Mouse (Mus musculus) neural tube, embryonic 11.5 days (tissue): ENCODE measurements around the gene Fut8. TPM values are rescaled to one million over a fixed set of nuclear protein-coding genes. Genes with fewer than 3 reads are reported as not detected.

Experiments
- ATAC-seq: fragments of 200-750 bp; cut with Nextera tagmentation; 2 replicates; pipeline ENCODE4 v1.8.0; 2017; ENCODE audit warnings: moderate number of reproducible peaks, mild to moderate bottlenecking, moderate TSS enrichment, moderate library complexity; ENCODE audit not compliant: insufficient read depth, low FRiP score, low TSS enrichment
- DNase-seq: peaks from one replicate; pipeline ENCODE4 v3.0.0-alpha.2; 2015; ENCODE audit warnings: low spot score
- H3K27ac ChIP-seq: fragments of 300-500 bp; sonication (generic); 2 replicates; pipeline ENCODE4 v1.5.1; 2014; ENCODE audit warnings: low read depth, mild to moderate bottlenecking, low read length
- H3K27me3 ChIP-seq: fragments of 300-500 bp; sonication (generic); 2 replicates; pipeline ENCODE4 v1.6.1; 2014; ENCODE audit warnings: mild to moderate bottlenecking, low read length, mixed read lengths; ENCODE audit not compliant: control insufficient read depth, insufficient read depth
- H3K36me3 ChIP-seq: fragments of 300-500 bp; sonication (generic); 2 replicates; pipeline ENCODE4 v1.6.1; 2014; ENCODE audit warnings: mild to moderate bottlenecking, low read length, moderate library complexity, mixed read lengths; ENCODE audit not compliant: control insufficient read depth, insufficient read depth
- H3K4me1 ChIP-seq: fragments of 300-500 bp; sonication (generic); 2 replicates; pipeline ENCODE4 v1.6.1; 2014; ENCODE audit warnings: low read length, mixed read lengths; ENCODE audit not compliant: control insufficient read depth, insufficient read depth
- H3K4me2 ChIP-seq: fragments of 300-500 bp; sonication (generic); 2 replicates; pipeline ENCODE4 v1.6.1; 2014; ENCODE audit warnings: low read depth, mild to moderate bottlenecking, moderate library complexity
- H3K4me3 ChIP-seq: fragments of 300-500 bp; sonication (generic); 2 replicates; pipeline ENCODE4 v1.5.1; 2014; ENCODE audit warnings: low read depth, low read length
- H3K9ac ChIP-seq: fragments of 300-500 bp; sonication (generic); 2 replicates; pipeline ENCODE4 v1.6.1; 2014; ENCODE audit warnings: mild to moderate bottlenecking, low read length
- H3K9me3 ChIP-seq: fragments of 300-500 bp; sonication (generic); 2 replicates; pipeline ENCODE4 v1.6.1; 2016; ENCODE audit warnings: low read length; ENCODE audit not compliant: control insufficient read depth
- WGBS: fragments of 180-500 bp; shearing (Covaris S2); extraction: QIAGEN DNeasy Blood & Tissue Kit; methylation state at CpG from one replicate; pipeline ENCODE4 v1.1.7; 2014; 5-methylcytosine and 5-hydroxymethylcytosine counted together
- polyA plus RNA-seq: library from polyadenylated mRNA; unstranded; fragments of >200 nt; fragmentation: Nextera tagmentation; extraction: Ambion mirVana; gene quantifications from 2 replicates; pipeline ENCODE4 v1.2.1, GENCODE M21; 2014

Gene Fut8
- polyA plus RNA-seq, 1 experiment from 2014 or later, result 36.7 TPM

DNA sequence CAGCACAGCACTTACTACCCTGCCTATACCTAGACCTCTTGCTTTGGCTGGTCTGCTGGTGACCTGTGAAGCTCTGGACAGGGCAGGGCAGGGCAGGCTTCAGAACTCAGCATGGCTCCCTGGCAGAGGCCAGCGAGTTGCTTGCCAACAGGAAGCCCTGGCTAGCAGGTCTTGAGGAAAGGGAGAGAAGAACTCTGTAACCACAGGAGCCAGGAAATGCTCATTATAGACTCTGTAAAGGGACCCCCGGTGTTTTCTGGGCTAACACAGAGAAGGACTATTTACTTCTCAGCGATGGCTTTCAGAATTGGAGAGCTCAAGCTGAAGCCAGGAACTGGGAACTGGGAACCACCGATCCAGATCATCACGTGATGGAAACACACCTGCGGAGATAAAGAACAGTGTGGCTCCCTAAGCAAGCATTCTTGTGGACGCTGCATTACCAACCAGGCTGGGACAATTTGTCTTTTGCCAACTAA, 40.8 kb upstream of the Fut8 start:
- DNase-seq (no peak), ATAC-seq (no peak)
- Histone ChIP-seq H3K27me3 (no peaks in the 10 kb centered on the region), H3K4me1 (no peaks in the 10 kb centered on the region), H3K27ac (no peak overlapping the region), H3K36me3 (no peaks in the 10 kb centered on the region), H3K9ac (no peak overlapping the region), H3K9me3 (no peaks in the 10 kb centered on the region), H3K4me2 (no peak overlapping the region), H3K4me3 (no peak overlapping the region)
- WGBS, result 59% methylated on average over 7 of the region's 7 CpGs

DNA sequence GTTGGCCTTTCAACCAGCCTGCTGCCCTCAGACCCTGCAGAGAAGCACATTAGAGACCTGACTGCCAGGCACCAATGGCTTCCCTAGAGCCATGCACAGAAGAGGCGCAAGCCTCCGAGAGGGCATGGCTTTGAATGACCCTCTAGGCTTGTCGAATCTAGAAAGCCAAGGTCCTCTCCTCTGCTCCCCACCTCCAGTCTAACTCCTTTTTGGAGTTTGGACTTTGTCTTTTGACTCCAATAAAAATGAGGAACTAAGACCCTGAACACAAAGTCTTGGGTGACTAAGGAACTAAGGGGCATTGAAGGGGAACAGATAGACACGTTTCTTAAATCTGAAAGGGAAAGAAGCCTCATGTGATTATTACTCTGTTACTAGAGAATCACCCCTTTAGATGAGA, 39.7 kb upstream of the Fut8 start:
- Histone ChIP-seq H3K27me3 (no peaks in the 10 kb centered on the region), H3K9ac (no peak overlapping the region), H3K27ac (no peak overlapping the region), H3K4me3 (no peak overlapping the region), H3K9me3 (no peaks in the 10 kb centered on the region), H3K4me1 (no peaks in the 10 kb centered on the region), H3K4me2 (no peak overlapping the region), H3K36me3 (no peaks in the 10 kb centered on the region)
- 87% methylated on average over 4 of the region's 4 CpGs for WGBS
- ATAC-seq, result no peak
- DNase-seq, result no peak

DNA sequence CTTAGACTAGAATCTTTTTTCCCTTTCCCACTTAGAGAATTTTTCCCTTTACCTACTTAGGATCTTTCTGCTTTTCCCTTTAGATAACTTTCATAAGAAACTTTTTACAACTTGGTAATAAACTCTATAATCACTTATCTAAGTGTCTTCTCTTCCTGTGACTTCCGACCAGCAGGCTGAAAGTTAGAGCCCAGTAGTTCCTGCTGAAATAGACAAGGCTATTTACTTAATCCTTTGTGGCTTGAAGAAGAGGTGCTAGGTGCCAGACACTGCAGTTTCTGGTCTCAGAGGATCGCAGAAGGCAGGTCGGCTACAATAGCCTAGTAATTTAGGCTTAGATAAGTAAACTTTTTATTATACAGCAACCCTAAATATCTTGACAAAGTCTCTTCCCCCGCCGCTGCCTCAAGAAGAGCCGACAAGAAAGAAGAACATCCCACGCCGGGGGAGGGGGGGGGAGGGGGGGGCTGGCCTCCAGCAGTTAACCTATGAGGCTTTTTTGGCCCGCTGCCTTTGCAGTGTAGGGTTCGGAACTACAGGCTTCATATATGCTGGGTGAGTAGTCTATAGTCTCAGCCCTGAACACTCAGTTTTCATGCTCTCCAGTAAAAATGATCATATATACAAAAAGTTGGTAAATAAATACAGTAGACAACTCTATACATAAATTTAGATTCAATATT, 36.3 kb upstream of the Fut8 start:
- Histone ChIP-seq H3K4me3 (no peak overlapping the region), H3K9ac (no peak overlapping the region), H3K4me1 (no peaks in the 10 kb centered on the region), H3K27ac (no peak overlapping the region), H3K9me3 (no peaks in the 10 kb centered on the region), H3K27me3 (no peaks in the 10 kb centered on the region), H3K4me2 (no peak overlapping the region), H3K36me3 (no peaks in the 10 kb centered on the region)
- ATAC-seq (no peak), DNase-seq (no peak)
- 58% methylated on average over 10 of the region's 10 CpGs for WGBS

DNA sequence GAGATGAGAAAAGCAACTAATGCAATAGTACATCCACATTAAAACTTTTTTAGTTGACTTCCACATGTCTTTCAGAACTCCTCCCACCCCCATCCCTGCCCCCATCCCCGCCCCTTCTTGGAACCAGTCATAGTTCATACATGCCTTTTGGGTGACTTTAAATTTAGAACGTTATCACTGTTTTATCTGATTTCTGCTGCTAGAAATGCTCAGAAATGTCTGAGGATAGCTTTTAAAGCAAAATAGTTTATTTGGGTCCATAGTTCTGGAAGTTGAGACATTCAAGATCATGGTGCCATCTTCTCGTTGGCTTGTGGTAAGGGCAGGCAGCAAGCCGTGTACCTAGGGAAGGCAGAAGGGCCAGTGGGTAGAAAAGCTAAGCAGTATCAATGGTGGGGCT, 34.8 kb upstream of the Fut8 start:
- no peak for DNase-seq
- Histone ChIP-seq H3K36me3 (no peaks in the 10 kb centered on the region), H3K9ac (no peak overlapping the region), H3K27ac (no peak overlapping the region), H3K4me3 (no peak overlapping the region), H3K4me1 (no peaks in the 10 kb centered on the region), H3K4me2 (no peak overlapping the region), H3K9me3 (no peaks in the 10 kb centered on the region), H3K27me3 (no peaks in the 10 kb centered on the region)
- 96% methylated on average over 4 of the region's 4 CpGs for WGBS
- no peak for ATAC-seq

DNA sequence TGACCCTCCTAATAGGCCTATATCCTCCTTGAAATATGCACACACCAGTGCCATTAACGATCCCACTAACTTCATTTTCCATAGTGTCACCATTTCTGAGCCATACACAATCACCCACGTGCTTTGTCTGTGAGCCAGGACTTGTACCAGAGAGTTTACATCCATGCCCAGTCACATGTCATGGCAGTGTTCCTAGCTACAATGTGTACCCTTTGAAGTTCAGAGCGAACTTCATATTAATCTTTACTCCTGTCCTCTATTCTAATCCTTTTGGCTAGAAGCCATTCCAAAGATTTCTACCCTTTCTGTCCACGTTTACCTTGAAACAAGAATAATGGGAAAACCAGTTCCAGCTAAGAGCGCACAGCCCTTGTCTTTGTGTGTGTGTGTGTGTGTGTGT, 31.1 kb upstream of the Fut8 start:
- Histone ChIP-seq H3K9ac (no peak overlapping the region), H3K27me3 (no peaks in the 10 kb centered on the region), H3K4me3 (no peak overlapping the region), H3K4me1 (no peaks in the 10 kb centered on the region), H3K27ac (no peak overlapping the region), H3K36me3 (no peaks in the 10 kb centered on the region), H3K9me3 (no peaks in the 10 kb centered on the region), H3K4me2 (no peak overlapping the region)
- DNase-seq (no peak), ATAC-seq (no peak)
- 89% methylated on average over 5 of the region's 5 CpGs for WGBS

DNA sequence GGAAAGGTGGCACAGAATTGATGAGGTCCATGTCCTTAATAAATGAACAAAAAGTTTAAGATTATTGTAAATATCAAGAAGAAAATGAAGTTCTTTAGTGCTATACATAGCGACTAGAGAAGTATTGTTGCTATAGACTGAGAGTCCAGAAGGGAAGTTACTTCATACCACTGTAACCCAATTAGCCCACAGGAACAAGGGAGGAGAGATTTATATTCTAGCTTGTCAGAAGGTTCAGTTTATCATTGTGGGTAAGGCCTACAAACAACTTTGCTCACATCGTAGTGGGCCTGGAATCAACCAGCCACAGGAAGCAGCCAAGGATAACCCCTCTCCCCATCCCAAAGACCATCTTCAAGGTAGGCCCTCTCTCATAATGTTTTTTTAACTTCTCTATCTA, 29.9 kb upstream of the Fut8 start:
- 92% methylated on average over 2 of the region's 2 CpGs for WGBS
- no peak for ATAC-seq
- Histone ChIP-seq H3K4me1 (no peaks in the 10 kb centered on the region), H3K4me2 (no peak overlapping the region), H3K4me3 (no peak overlapping the region), H3K36me3 (no peaks in the 10 kb centered on the region), H3K9ac (no peak overlapping the region), H3K27me3 (no peaks in the 10 kb centered on the region), H3K9me3 (no peaks in the 10 kb centered on the region), H3K27ac (no peak overlapping the region)
- DNase-seq, result no peak

DNA sequence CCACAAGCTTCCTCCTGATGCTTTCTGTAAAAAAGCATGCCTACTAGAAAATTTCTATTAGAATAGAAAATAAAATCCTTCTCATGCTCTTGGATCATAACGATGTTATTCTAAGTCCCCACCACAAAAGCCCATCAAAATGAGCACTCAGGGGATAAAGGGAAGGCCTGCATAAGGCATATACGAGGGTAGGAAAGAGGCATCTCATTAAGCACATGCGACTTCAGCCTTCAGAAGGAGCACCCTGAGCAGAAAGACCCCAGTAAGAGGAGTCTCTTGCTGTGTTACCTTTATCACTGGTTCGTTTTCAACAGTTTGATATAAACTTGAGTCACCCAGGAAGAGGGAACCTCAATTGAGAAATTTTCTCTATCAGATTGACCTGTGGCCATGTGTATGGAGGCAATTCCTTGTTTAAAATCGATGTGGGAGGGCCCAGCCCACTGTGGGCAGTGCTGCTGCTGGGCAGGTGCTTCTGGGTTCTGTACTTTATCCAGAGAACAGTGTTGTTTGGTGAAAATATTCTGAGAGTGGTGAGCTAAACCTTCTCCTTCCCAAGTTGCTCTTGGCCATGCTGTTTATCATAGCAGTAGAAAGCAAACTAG, 29.2 kb upstream of the Fut8 start:
- Histone ChIP-seq H3K4me2 (no peak overlapping the region), H3K4me1 (no peaks in the 10 kb centered on the region), H3K9ac (no peak overlapping the region), H3K9me3 (no peaks in the 10 kb centered on the region), H3K4me3 (no peak overlapping the region), H3K27me3 (no peaks in the 10 kb centered on the region), H3K36me3 (no peaks in the 10 kb centered on the region), H3K27ac (no peak overlapping the region)
- WGBS, result 83% methylated on average over 5 of the region's 5 CpGs
- DNase-seq (no peak), ATAC-seq (no peak)

DNA sequence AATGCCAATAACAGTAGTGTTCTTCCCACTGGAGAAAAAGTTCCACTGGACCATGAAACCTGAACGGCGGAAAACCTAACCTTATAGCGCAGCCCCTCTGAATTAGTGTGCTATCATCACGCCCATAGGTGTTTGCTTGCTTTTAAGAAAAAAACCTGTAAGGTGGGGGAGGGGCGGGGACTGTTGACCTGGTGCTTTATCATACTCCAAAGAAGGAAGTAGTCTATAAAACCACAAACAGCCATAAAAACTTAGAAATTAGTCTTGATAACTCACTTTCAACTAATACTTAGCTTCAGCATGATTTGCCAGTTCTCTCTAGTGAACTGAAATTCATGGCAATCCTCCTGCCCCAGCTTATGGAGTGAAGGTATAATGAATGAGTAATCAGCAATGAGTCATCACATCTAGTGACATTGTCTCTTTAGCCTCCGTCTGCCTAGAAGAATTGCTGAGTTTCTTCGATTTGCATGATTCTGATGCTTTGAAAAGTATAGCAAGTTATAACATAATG, 26.2 kb upstream of the Fut8 start:
- ATAC-seq, result no peak
- H3K9ac ChIP-seq, result no peak overlapping the region
- WGBS, result 92% methylated on average over 7 of the region's 7 CpGs

More for the DNA sequence above, 26.2 kb upstream of the Fut8 start:
- Histone ChIP-seq H3K4me2 (no peak overlapping the region), H3K36me3 (no peaks in the 10 kb centered on the region), H3K4me3 (no peak overlapping the region), H3K27ac (no peak overlapping the region), H3K4me1 (no peaks in the 10 kb centered on the region), H3K27me3 (no peaks in the 10 kb centered on the region), H3K9me3 (no peaks in the 10 kb centered on the region)
- no peak for DNase-seq
